Mouse (Mus musculus) liver, postnatal 0 days (tissue): ENCODE measurements around the gene Ascc3.

Source experiments
- CTCF ChIP-seq: sonication (generic); IDR thresholded peaks from 2 replicates; pipeline ENCODE4 v1.5.1; 2016; ENCODE audit warnings: antibody characterized with exemption, low read depth
- EP300 ChIP-seq: IDR thresholded peaks from 2 replicates; pipeline ENCODE4 v1.6.1; 2016; ENCODE audit warnings: antibody characterized with exemption, low read depth, mild to moderate bottlenecking

GRCm38 (mm10) chr10:50895881-50896766 is 303.7 kb downstream of the Ascc3 start:
- TF ChIP-seq CTCF (no peak), EP300 (no peak)
